ENCODE assay signal across 26 mouse cellular contexts in genomic region chr10:111743291-111743690, GRCm38 (mm10).
DNase-seq lines count a peak whose midpoint lies in the region; ATAC-seq lines count a peak whose summit lies in the region.
"Had no signal": no experiment of that assay in that cellular context is flagged by ENCODE, and none has a peak within 500 bp of the region (broad histone marks: within the 10 kb centered on the region; RNA-seq: fewer than 3 reads in every experiment).

No protein-coding gene starts in this region.

- no peak overlapping the region for H3K4me2 ChIP-seq in intestine, embryonic 14.5 days (ENCODE audit: low read length)
- H3K4me2 ChIP-seq in intestine, embryonic 15.5 days (replicated peaks) = no peak overlapping the region
- H3K4me2 ChIP-seq in forebrain, embryonic 16.5 days (ENCODE audit: low read length) = no peak overlapping the region
- H3K4me2 ChIP-seq: liver, embryonic 15.5 days; lung, embryonic 14.5 days; midbrain, embryonic 15.5 days had no signal

- H3K36me3 ChIP-seq in intestine, embryonic 14.5 days (ENCODE audit: control insufficient read depth, insufficient read depth, low read length) = no peaks in the 10 kb centered on the region
- no peaks in the 10 kb centered on the region for H3K36me3 ChIP-seq in intestine, embryonic 15.5 days
- H3K36me3 ChIP-seq in forebrain, embryonic 16.5 days (ENCODE audit: control insufficient read depth, insufficient read depth) = no peaks in the 10 kb centered on the region
- H3K36me3 ChIP-seq: liver, embryonic 15.5 days; midbrain, embryonic 10.5 days; midbrain, embryonic 15.5 days had no signal

- H3K4me3 ChIP-seq in intestine, embryonic 14.5 days (ENCODE audit: low read depth, low read length) = no peak overlapping the region
- no peak overlapping the region for H3K4me3 ChIP-seq in intestine, embryonic 15.5 days (replicated peaks)
- no peak overlapping the region for H3K4me3 ChIP-seq in forebrain, embryonic 16.5 days (replicated peaks; ENCODE audit: low read length)
- H3K4me3 ChIP-seq: erythroblast, embryonic 14.5 days; liver, embryonic 15.5 days; midbrain, embryonic 10.5 days; midbrain, embryonic 15.5 days had no signal

- no peaks in the 10 kb centered on the region for H3K9me3 ChIP-seq in intestine, embryonic 14.5 days (ENCODE audit: control insufficient read depth, low read length)
- H3K9me3 ChIP-seq in intestine, embryonic 15.5 days = no peaks in the 10 kb centered on the region
- no peaks in the 10 kb centered on the region for H3K9me3 ChIP-seq in forebrain, embryonic 16.5 days (ENCODE audit: control insufficient read depth, low read length)
- H3K9me3 ChIP-seq: liver, embryonic 15.5 days; midbrain, embryonic 10.5 days; midbrain, embryonic 15.5 days had no signal

- peak; percentile 38 for DNase-seq in embryo, embryonic 10 days (ENCODE audit: low spot score)
- no peak for DNase-seq in embryo, embryonic 9.5 days (ENCODE audit: extremely low spot score)
- DNase-seq in intestine, embryonic 14.5 days (ENCODE audit: low spot score) = peak; percentile 42
- DNase-seq in mesoderm, embryonic 11.5 days (ENCODE audit: low read depth, low spot score) = peak; percentile 39
- DNase-seq in urinary bladder, postnatal 14 days (ENCODE audit: low spot score) = no peak
- DNase-seq in layer of hippocampus, adult 9-10 months (ENCODE audit: low spot score) = no peak
- DNase-seq: adrenal gland, adult 8-10 months; cerebellum, adult 2 months; cerebellum, postnatal 25 days; forebrain, postnatal 0 days; kidney, adult 2 months; kidney, postnatal 4 days; lung, embryonic 14.5 days; lung, postnatal 14 days; spleen, adult 18-20 months; thymus, postnatal 14 days had no signal

- H3K9ac ChIP-seq in intestine, embryonic 14.5 days (ENCODE audit: low read length) = no peak overlapping the region
- no peak overlapping the region for H3K9ac ChIP-seq in intestine, embryonic 15.5 days
- no peak overlapping the region for H3K9ac ChIP-seq in forebrain, embryonic 16.5 days (replicated peaks; ENCODE audit: low read depth, low read length)
- H3K9ac ChIP-seq: forebrain, postnatal 0 days; liver, embryonic 15.5 days; lung, embryonic 14.5 days; midbrain, embryonic 15.5 days had no signal

- whole genome bisulfite sequencing in intestine, embryonic 14.5 days = 66% methylated on average over 9 of the region's 9 CpGs
- WGBS in intestine, embryonic 15.5 days = 68% methylated on average over 9 of the region's 9 CpGs
- 66% methylated on average over 9 of the region's 9 CpGs for WGBS in forebrain, embryonic 16.5 days

- no peak overlapping the region for H3K27ac ChIP-seq in intestine, embryonic 14.5 days (ENCODE audit: low read depth)
- no peak overlapping the region for H3K27ac ChIP-seq in intestine, embryonic 15.5 days
- H3K27ac ChIP-seq in forebrain, embryonic 16.5 days (ENCODE audit: low read length) = no peak overlapping the region
- H3K27ac ChIP-seq: kidney, postnatal 0 days; liver, embryonic 15.5 days; midbrain, embryonic 10.5 days; midbrain, embryonic 15.5 days had no signal

- no peaks in the 10 kb centered on the region for H3K27me3 ChIP-seq in intestine, embryonic 14.5 days (replicated peaks; ENCODE audit: control insufficient read depth, insufficient read depth, low read length)
- H3K27me3 ChIP-seq in intestine, embryonic 15.5 days (replicated peaks) = no peaks in the 10 kb centered on the region
- H3K27me3 ChIP-seq in forebrain, embryonic 16.5 days (replicated peaks; ENCODE audit: control insufficient read depth, insufficient read depth, low read length) = no peaks in the 10 kb centered on the region
- H3K27me3 ChIP-seq: CH12.LX; liver, embryonic 15.5 days; midbrain, embryonic 15.5 days had no signal

- no peaks in the 10 kb centered on the region for H3K4me1 ChIP-seq in intestine, embryonic 14.5 days (replicated peaks; ENCODE audit: control insufficient read depth, insufficient read depth, low read length)
- no peaks in the 10 kb centered on the region for H3K4me1 ChIP-seq in intestine, embryonic 15.5 days (replicated peaks)
- peaks cover 3% of the 10 kb centered on the region; the same call in 1 of the 2 replicates for H3K4me1 ChIP-seq in forebrain, embryonic 16.5 days (replicated peaks; ENCODE audit: control insufficient read depth, insufficient read depth, low read length)
- H3K4me1 ChIP-seq: liver, embryonic 15.5 days had no signal

- ATAC-seq in intestine, embryonic 14.5 days (replicated peaks; ENCODE audit: low FRiP score, low TSS enrichment, low read depth) = no peak
- no peak for ATAC-seq in intestine, embryonic 15.5 days
- no peak for ATAC-seq in forebrain, embryonic 16.5 days
- ATAC-seq: activated CD4-positive, CD25-positive, alpha-beta regulatory T cell, adult 4 months; forebrain, postnatal 0 days; inflammation-experienced regulatory T-cells, adult 6 months; midbrain, embryonic 15.5 days had no signal

Comparison
In these comparisons a context has a peak if more than half of its experiments do, and no peak if none do; other contexts are left out.
1. DNase-seq: peak in embryo, embryonic 10 days (single experiment), intestine, embryonic 14.5 days (single experiment) and mesoderm, embryonic 11.5 days (single experiment); none in embryo, embryonic 9.5 days (single experiment), urinary bladder, postnatal 14 days (single experiment) and layer of hippocampus, adult 9-10 months (single experiment).